Mouse (Mus musculus) MEL (cell line): ENCODE results near the gene Sbk3. TPM values are rescaled to one million over a fixed set of nuclear protein-coding genes. Genes with fewer than 3 reads are reported as not detected.

ENCODE experiments used
- DNase-seq: peaks from one replicate; pipeline ENCODE4 v3.0.0; 2011; ENCODE audit warnings: low read depth, low spot score
- H3K27ac ChIP-seq: 2 replicates; pipeline ENCODE4 v1.5.1; 2012; ENCODE audit warnings: low read depth, mild to moderate bottlenecking, control low read depth, low read length, moderate library complexity; ENCODE audit not compliant: control insufficient read depth
- H3K27me3 ChIP-seq, 2 experiments: fragments of 150-350 bp in 1 of 2; sonication (generic) in 1 of 2; 2 replicates each; pipeline ENCODE4 v1.6.1; 2012; ENCODE audit warnings: low read length in 2 of 2, mild to moderate bottlenecking in 2 of 2, improper control_type of control experiment in 1 of 2, moderate library complexity in 1 of 2; ENCODE audit not compliant: insufficient read depth in 2 of 2, control insufficient read depth in 1 of 2
- H3K36me3 ChIP-seq, 2 experiments: 2 replicates each; pipeline ENCODE4 v1.6.1; 2012 to 2014; ENCODE audit warnings: low read length in 2 of 2, improper control_type of control experiment in 1 of 2, inconsistent platforms in 1 of 2, mild to moderate bottlenecking in 1 of 2; ENCODE audit not compliant: insufficient read depth in 2 of 2, control insufficient read depth in 1 of 2
- H3K4me1 ChIP-seq, 2 experiments: fragments of 150-350 bp in 1 of 2; sonication (generic) in 1 of 2; 2 replicates each; pipeline ENCODE4 v1.6.1; 2012; ENCODE audit warnings: low read length in 2 of 2, improper control_type of control experiment in 1 of 2, mild to moderate bottlenecking in 1 of 2; ENCODE audit not compliant: insufficient read depth in 2 of 2, control insufficient read depth in 1 of 2
- H3K4me3 ChIP-seq, 2 experiments: fragments of 150-350 bp in 1 of 2; sonication (generic) in 1 of 2; 2 replicates each; pipeline ENCODE4 v1.5.1; 2012; ENCODE audit warnings: low read depth in 2 of 2, low read length in 2 of 2, mild to moderate bottlenecking in 2 of 2, moderate library complexity in 2 of 2, control low read depth in 1 of 2, improper control_type of control experiment in 1 of 2; ENCODE audit not compliant: control insufficient read depth in 1 of 2, insufficient read depth in 1 of 2
- H3K79me2 ChIP-seq: 2 replicates; pipeline ENCODE4 v1.6.1; 2012; ENCODE audit warnings: mild to moderate bottlenecking, low read length, moderate library complexity; ENCODE audit not compliant: control insufficient read depth, poor library complexity, insufficient read depth
- H3K9ac ChIP-seq: 2 replicates; pipeline ENCODE4 v1.6.1; 2012; ENCODE audit warnings: low read depth, mild to moderate bottlenecking, control low read depth, low read length, moderate library complexity; ENCODE audit not compliant: control insufficient read depth, poor library complexity, severe bottlenecking
- H3K9me3 ChIP-seq: fragments of 150-350 bp; sonication (generic); replicated peaks from 2 replicates; pipeline ENCODE4 v1.6.1; 2012; ENCODE audit warnings: mild to moderate bottlenecking, low read length, improper control_type of control experiment, moderate library complexity; ENCODE audit not compliant: insufficient read depth
- CHD2 ChIP-seq: IDR thresholded peaks from 2 replicates; pipeline ENCODE4 v1.6.1; 2011; ENCODE audit warnings: low read length, improper control_type of control experiment
- CTCF ChIP-seq, 3 experiments: IDR thresholded peaks in 2 of 3; conservative IDR thresholded peaks in 1 of 3; 2 replicates each; pipeline ENCODE4 v1.5.1; 2011 to 2012; ENCODE audit warnings: low read length in 3 of 3, low read depth in 2 of 3, mild to moderate bottlenecking in 2 of 3, improper control_type of control experiment in 1 of 3, inconsistent platforms in 1 of 3, mixed read lengths in 1 of 3, moderate library complexity in 1 of 3; ENCODE audit not compliant: control insufficient read depth in 1 of 3, insufficient read depth in 1 of 3, poor library complexity in 1 of 3, severe bottlenecking in 1 of 3
- E2F4 ChIP-seq: IDR thresholded peaks from 2 replicates; pipeline ENCODE4 v1.6.1; 2011; ENCODE audit warnings: low read depth, low read length, improper control_type of control experiment, borderline replicate concordance
- ELF1 ChIP-seq: IDR thresholded peaks from 2 replicates; pipeline ENCODE4 v1.6.1; 2014; ENCODE audit warnings: low read depth, mild to moderate bottlenecking, inconsistent platforms, low read length, improper control_type of control experiment, moderate library complexity
- EP300 ChIP-seq, 2 experiments: IDR thresholded peaks; 2 replicates each; pipeline ENCODE4 v1.6.1; 2011; ENCODE audit warnings: improper control_type of control experiment in 2 of 2, low read length in 2 of 2, low read depth in 1 of 2, mild to moderate bottlenecking in 1 of 2
- GABPA ChIP-seq: IDR thresholded peaks from 2 replicates; pipeline ENCODE4 v1.6.1; 2012; ENCODE audit warnings: low read depth, mild to moderate bottlenecking, inconsistent platforms, low read length, improper control_type of control experiment, moderate library complexity
- GATA1 ChIP-seq: IDR thresholded peaks from 2 replicates; pipeline ENCODE4 v1.6.1; 2011; ENCODE audit warnings: low read depth, low read length, improper control_type of control experiment
- HCFC1 ChIP-seq: IDR thresholded peaks from 2 replicates; pipeline ENCODE4 v1.6.1; 2012; ENCODE audit warnings: low read depth, mild to moderate bottlenecking, inconsistent platforms, low read length, improper control_type of control experiment, moderate library complexity
- JUND ChIP-seq: IDR thresholded peaks from 2 replicates; pipeline ENCODE4 v1.6.1; 2011; ENCODE audit warnings: low read depth, mild to moderate bottlenecking, improper control_type of control experiment, low read length
- KAT2A ChIP-seq: conservative IDR thresholded peaks from 2 replicates; pipeline ENCODE4 v1.6.1; 2012; ENCODE audit warnings: low read depth, low read length, improper control_type of control experiment, inconsistent platforms
- MAFK ChIP-seq: IDR thresholded peaks from 2 replicates; pipeline ENCODE4 v1.6.1; 2011; ENCODE audit warnings: low read depth, mild to moderate bottlenecking, low read length, improper control_type of control experiment, borderline replicate concordance
- MAX ChIP-seq: IDR thresholded peaks from 2 replicates; pipeline ENCODE4 v1.6.1; 2011; ENCODE audit warnings: low read length, improper control_type of control experiment
- MAZ ChIP-seq: IDR thresholded peaks from 2 replicates; pipeline ENCODE4 v1.6.1; 2012; ENCODE audit warnings: low read depth, mild to moderate bottlenecking, inconsistent platforms, low read length, improper control_type of control experiment
- MEF2A ChIP-seq: IDR thresholded peaks from 2 replicates; pipeline ENCODE4 v1.6.1; 2014; ENCODE audit warnings: low read depth, mild to moderate bottlenecking, inconsistent platforms, low read length, improper control_type of control experiment; ENCODE audit not compliant: poor library complexity, insufficient replicate concordance, severe bottlenecking; ENCODE audit errors: extremely low read depth
- MXI1 ChIP-seq: IDR thresholded peaks from 2 replicates; pipeline ENCODE4 v1.6.1; 2011; ENCODE audit warnings: mild to moderate bottlenecking, low read depth, low read length, improper control_type of control experiment
- MYB ChIP-seq: IDR thresholded peaks from 2 replicates; pipeline ENCODE4 v1.6.1; 2011; ENCODE audit warnings: mild to moderate bottlenecking, low read depth, low read length, improper control_type of control experiment
- MYC ChIP-seq: IDR thresholded peaks from 2 replicates; pipeline ENCODE4 v1.6.1; 2011; ENCODE audit warnings: low read depth, mild to moderate bottlenecking, low read length, improper control_type of control experiment, moderate library complexity
- NELFE ChIP-seq: IDR thresholded peaks from 2 replicates; pipeline ENCODE4 v1.6.1; 2011; ENCODE audit warnings: low read depth, low read length, improper control_type of control experiment
- NRF1 ChIP-seq: IDR thresholded peaks from 2 replicates; pipeline ENCODE4 v1.6.1; 2014; ENCODE audit warnings: low read depth, mild to moderate bottlenecking, inconsistent platforms, low read length, improper control_type of control experiment, moderate library complexity; ENCODE audit not compliant: poor library complexity, insufficient read depth, severe bottlenecking
- POLR2AphosphoS5 ChIP-seq: IDR thresholded peaks from 2 replicates; pipeline ENCODE4 v1.6.1; 2012; ENCODE audit warnings: low read depth, borderline replicate concordance, mild to moderate bottlenecking, inconsistent platforms, low read length, moderate library complexity, mixed read lengths
- RAD21 ChIP-seq: IDR thresholded peaks from 2 replicates; pipeline ENCODE4 v1.6.1; 2011; ENCODE audit warnings: mild to moderate bottlenecking, low read depth, low read length, improper control_type of control experiment
- RCOR1 ChIP-seq: IDR thresholded peaks from 2 replicates; pipeline ENCODE4 v1.6.1; 2012; ENCODE audit warnings: low read depth, mild to moderate bottlenecking, inconsistent platforms, low read length, improper control_type of control experiment
- SIN3A ChIP-seq: IDR thresholded peaks from 2 replicates; pipeline ENCODE4 v1.6.1; 2012; ENCODE audit warnings: low read length, improper control_type of control experiment, inconsistent platforms
- SMC3 ChIP-seq: IDR thresholded peaks from 2 replicates; pipeline ENCODE4 v1.6.1; 2011; ENCODE audit warnings: low read depth, low read length, improper control_type of control experiment
- TAL1 ChIP-seq: IDR thresholded peaks from 2 replicates; pipeline ENCODE4 v1.6.1; 2012; ENCODE audit warnings: mild to moderate bottlenecking, inconsistent platforms, low read length, moderate library complexity, mixed read lengths
- TBP ChIP-seq: IDR thresholded peaks from 2 replicates; pipeline ENCODE4 v1.8.0; 2011; ENCODE audit warnings: low read depth, low read length, improper control_type of control experiment
- UBTF ChIP-seq: IDR thresholded peaks from 2 replicates; pipeline ENCODE4 v1.6.1; 2012; ENCODE audit warnings: low read depth, mild to moderate bottlenecking, inconsistent platforms, low read length, improper control_type of control experiment, moderate library complexity, borderline replicate concordance; ENCODE audit not compliant: insufficient read depth
- USF1 ChIP-seq: IDR thresholded peaks from 2 replicates; pipeline ENCODE4 v1.6.1; 2014; ENCODE audit warnings: low read depth, mild to moderate bottlenecking, inconsistent platforms, low read length, improper control_type of control experiment, moderate library complexity
- USF2 ChIP-seq, 2 experiments: IDR thresholded peaks; 2 replicates each; pipeline ENCODE4 v1.6.1; 2011 to 2012; ENCODE audit warnings: improper control_type of control experiment in 2 of 2, low read length in 2 of 2, borderline replicate concordance in 1 of 2, inconsistent platforms in 1 of 2, low read depth in 1 of 2, mild to moderate bottlenecking in 1 of 2; ENCODE audit not compliant: insufficient read depth in 1 of 2
- ZC3H11A ChIP-seq: IDR thresholded peaks from 2 replicates; pipeline ENCODE4 v1.6.1; 2012; ENCODE audit warnings: low read depth, mild to moderate bottlenecking, inconsistent platforms, low read length, improper control_type of control experiment
- ZKSCAN1 ChIP-seq: IDR thresholded peaks from 2 replicates; pipeline ENCODE4 v1.6.1; 2012; ENCODE audit warnings: low read depth, mild to moderate bottlenecking, inconsistent platforms, low read length, improper control_type of control experiment, moderate library complexity
- ZMIZ1 ChIP-seq: IDR thresholded peaks from 2 replicates; pipeline ENCODE4 v1.6.1; 2012; ENCODE audit warnings: low read depth, mild to moderate bottlenecking, inconsistent platforms, low read length, improper control_type of control experiment, moderate library complexity
- ZNF384 ChIP-seq: IDR thresholded peaks from 2 replicates; pipeline ENCODE4 v1.6.1; 2012; ENCODE audit warnings: low read depth, mild to moderate bottlenecking, inconsistent platforms, low read length, improper control_type of control experiment
- polyA plus RNA-seq, 2 experiments: library from polyadenylated mRNA; stranded (reverse) in 1 of 2; unstranded in 1 of 2; fragments of >175 nt in 1 of 2; fragments of >200 nt in 1 of 2; gene quantifications; 2 replicates each; pipeline versions ENCODE4 v1.2.1 to v1.2.4; 2012; ENCODE audit warnings: low replicate concordance in 2 of 2, low read depth in 1 of 2; ENCODE audit not compliant: insufficient read length in 2 of 2, insufficient read depth in 1 of 2, missing spikeins in 1 of 2
- total RNA-seq: library from RNA; depleted of rRNA; stranded (reverse); fragments of 300-350 nt; gene quantifications from 2 replicates; pipeline ENCODE4 v1.2.3, GENCODE M21; 2012

Sbk3 gene
- total and polyA plus RNA-seq, 3 experiments, result not detected

DNA sequence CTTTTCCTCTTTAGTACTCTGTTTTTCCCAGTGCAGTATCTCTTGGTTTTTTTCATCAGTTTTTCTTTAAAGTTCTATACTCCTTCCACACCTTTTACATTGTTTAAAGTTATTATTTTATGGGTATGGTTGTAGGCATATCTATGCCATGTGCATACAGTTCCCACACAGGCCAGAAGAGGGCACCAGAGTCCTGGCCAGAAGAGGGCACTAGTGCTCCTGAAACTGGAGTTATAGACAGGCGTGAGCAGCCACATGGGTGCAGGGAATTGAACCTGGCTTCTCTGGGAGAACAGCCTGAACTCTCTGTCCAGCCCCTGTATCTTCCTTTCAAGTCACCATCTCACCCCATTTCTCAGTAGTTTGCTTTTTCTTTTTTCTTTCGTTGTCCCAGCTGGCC lies 32.5 kb downstream of the Sbk3 start:
- Histone ChIP-seq H3K4me3 (0 out of 4 replicates have a peak overlapping the region, but pooled peaks of 1 of the 2 experiments have one; percentile 7), H3K79me2 (no peaks in the 10 kb centered on the region), H3K9me3 (no peaks in the 10 kb centered on the region), H3K27me3 (no peaks in the 10 kb centered on the region), H3K9ac (peak overlapping the region; percentile 17; the same call in 1 of the 2 replicates), H3K4me1 (no peaks in the 10 kb centered on the region), H3K36me3 (no peaks in the 10 kb centered on the region), H3K27ac (no peak overlapping the region)
- DNase-seq, result peak; percentile 82
- TF ChIP-seq NELFE (no peak), HCFC1 (no peak), MAX (no peak), RCOR1 (no peak), KAT2A (no peak), ELF1 (no peak), MEF2A (no peak), E2F4 (no peak), GATA1 (no peak), TBP (no peak), JUND (no peak), ZKSCAN1 (no peak), EP300 (IDR thresholded peaks at IDR 0.05; ENCODE audit: low read depth in 1 of 2, low read length in 2 of 2) (no peak), MXI1 (peak; percentile 64), USF1 (no peak), MAFK (no peak), GABPA (no peak), SMC3 (peak; percentile 74), TAL1 (no peak), ZMIZ1 (no peak), UBTF (no peak), ZC3H11A (peak; percentile 74), MYB (no peak), POLR2AphosphoS5 (no peak), ZNF384 (no peak), NRF1 (no peak), SIN3A (peak; percentile 66; the same call in 1 of the 2 replicates), USF2 (IDR thresholded peaks at IDR 0.05; ENCODE audit: borderline replicate concordance in 1 of 2, insufficient read depth in 1 of 2, low read depth in 1 of 2, low read length in 2 of 2) (no peak), MYC (peak; percentile 95), CTCF (IDR thresholded peaks at IDR 0.05 in 2 of 3, conservative IDR thresholded peaks at IDR 0.05 in 1 of 3; ENCODE audit: control insufficient read depth in 1 of 3, insufficient read depth in 1 of 3, low read depth in 2 of 3, low read length in 3 of 3, poor library complexity in 1 of 3, severe bottlenecking in 1 of 3) (peak; percentile 96 to 100 (median 97)), RAD21 (peak; percentile 79), MAZ (no peak), CHD2 (no peak)
